Mouse (Mus musculus) neural tube, embryonic 12.5 days (tissue): ENCODE data around the gene Arf6. TPM values are rescaled to one million over a fixed set of nuclear protein-coding genes. Genes with fewer than 3 reads are reported as not detected.

Experiments
- ATAC-seq: fragments of 200-750 bp; cut with Nextera tagmentation; 2 replicates; pipeline ENCODE4 v1.8.0; 2017; ENCODE audit warnings: low read depth, mild to moderate bottlenecking, moderate TSS enrichment, moderate library complexity; ENCODE audit not compliant: low FRiP score
- H3K27ac ChIP-seq: fragments of 300-500 bp; sonication (generic); 2 replicates; pipeline ENCODE4 v1.5.1; 2016
- H3K27me3 ChIP-seq: fragments of 300-500 bp; sonication (generic); replicated peaks from 2 replicates; pipeline ENCODE4 v1.6.1; 2016; ENCODE audit warnings: mild to moderate bottlenecking
- H3K36me3 ChIP-seq: fragments of 300-500 bp; sonication (generic); 2 replicates; pipeline ENCODE4 v1.6.1; 2016; ENCODE audit warnings: mild to moderate bottlenecking
- H3K4me1 ChIP-seq: fragments of 300-500 bp; sonication (generic); 2 replicates; pipeline ENCODE4 v1.6.1; 2016
- H3K4me2 ChIP-seq: fragments of 300-500 bp; sonication (generic); replicated peaks from 2 replicates; pipeline ENCODE4 v1.6.1; 2016; ENCODE audit warnings: mild to moderate bottlenecking
- H3K4me3 ChIP-seq: fragments of 300-500 bp; sonication (generic); 2 replicates; pipeline ENCODE4 v1.5.1; 2016
- H3K9ac ChIP-seq: fragments of 300-500 bp; sonication (generic); 2 replicates; pipeline ENCODE4 v1.6.1; 2016; ENCODE audit warnings: mild to moderate bottlenecking
- H3K9me3 ChIP-seq: fragments of 300-500 bp; sonication (generic); 2 replicates; pipeline ENCODE4 v1.6.1; 2016; ENCODE audit warnings: mild to moderate bottlenecking
- WGBS: fragments of 180-500 bp; shearing (Covaris S2); methylation state at CpG from one replicate; pipeline ENCODE4 v1.1.7; 2016; 5-methylcytosine and 5-hydroxymethylcytosine counted together
- microRNA-seq: library from miRNA; unstranded; fragments of <30 nt; microRNA quantifications from one replicate; pipeline ENCODE4, GENCODE M21; 2017
- polyA plus RNA-seq: library from polyadenylated mRNA; unstranded; fragments of >200 nt; fragmentation: Nextera tagmentation; extraction: Ambion mirVana; gene quantifications from 2 replicates; pipeline ENCODE4 v1.2.1, GENCODE M21; 2016

Gene Arf6
- polyA plus RNA-seq, 1 experiment from 2014 or later, result 60.3 TPM

DNA sequence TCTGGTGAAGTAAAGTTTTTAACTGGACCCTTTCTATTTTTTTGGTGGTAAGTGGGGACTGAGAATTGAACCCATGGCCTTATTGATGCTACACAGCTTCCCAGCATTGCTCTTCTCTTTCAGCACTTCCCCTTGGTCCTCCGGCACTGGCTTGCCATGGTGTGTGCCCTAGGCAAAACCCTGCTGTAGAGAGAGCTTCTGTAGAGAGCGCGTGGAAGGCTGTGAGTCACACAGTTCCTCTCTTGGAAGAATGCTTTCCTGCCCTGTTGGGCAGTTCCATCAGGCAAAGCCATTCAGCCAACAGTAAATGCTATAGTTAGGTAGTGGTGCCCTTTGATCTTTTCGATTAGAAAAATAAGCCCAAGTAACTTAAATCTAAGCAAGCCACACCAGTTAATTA, 47.7 kb downstream of the Arf6 start:
- no peaks in the 10 kb centered on the region for H3K4me1 ChIP-seq
- H3K4me2 ChIP-seq, result no peak overlapping the region
- H3K27ac ChIP-seq, result no peak overlapping the region
- no peak overlapping the region for H3K4me3 ChIP-seq
- H3K27me3 ChIP-seq, result no peaks in the 10 kb centered on the region
- no peaks in the 10 kb centered on the region for H3K36me3 ChIP-seq
- no peaks in the 10 kb centered on the region for H3K9me3 ChIP-seq
- H3K9ac ChIP-seq, result no peak overlapping the region
- no peak for ATAC-seq
- WGBS, result 94% methylated on average over 4 of the region's 4 CpGs

DNA sequence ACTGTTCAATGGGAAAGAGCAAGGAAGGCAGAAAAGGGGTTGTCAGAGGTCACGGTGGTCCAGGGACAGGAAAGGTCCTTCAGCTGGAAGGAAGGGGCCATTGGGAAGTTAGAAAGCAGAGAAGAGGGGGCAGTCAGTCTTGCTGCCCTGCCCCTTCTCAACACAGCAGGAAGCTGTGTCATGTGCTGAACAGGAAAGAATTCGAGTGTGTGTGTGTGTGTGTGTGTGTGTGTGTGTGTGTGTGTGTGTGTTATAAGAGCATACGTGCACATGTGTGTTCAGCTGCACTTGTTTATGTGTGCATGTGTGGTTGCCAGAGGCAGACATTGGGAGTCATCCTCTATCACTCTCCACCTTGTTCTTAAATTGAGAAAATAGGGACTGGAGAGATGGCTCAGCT, 48.8 kb downstream of the Arf6 start:
- H3K9me3 ChIP-seq, result no peaks in the 10 kb centered on the region
- no peaks in the 10 kb centered on the region for H3K36me3 ChIP-seq
- no peaks in the 10 kb centered on the region for H3K4me1 ChIP-seq
- H3K9ac ChIP-seq, result no peak overlapping the region
- 61% methylated on average over 3 of the region's 3 CpGs for WGBS
- H3K4me3 ChIP-seq, result no peak overlapping the region
- H3K27ac ChIP-seq, result no peak overlapping the region
- H3K4me2 ChIP-seq, result no peak overlapping the region
- ATAC-seq, result no peak
- no peaks in the 10 kb centered on the region for H3K27me3 ChIP-seq

DNA sequence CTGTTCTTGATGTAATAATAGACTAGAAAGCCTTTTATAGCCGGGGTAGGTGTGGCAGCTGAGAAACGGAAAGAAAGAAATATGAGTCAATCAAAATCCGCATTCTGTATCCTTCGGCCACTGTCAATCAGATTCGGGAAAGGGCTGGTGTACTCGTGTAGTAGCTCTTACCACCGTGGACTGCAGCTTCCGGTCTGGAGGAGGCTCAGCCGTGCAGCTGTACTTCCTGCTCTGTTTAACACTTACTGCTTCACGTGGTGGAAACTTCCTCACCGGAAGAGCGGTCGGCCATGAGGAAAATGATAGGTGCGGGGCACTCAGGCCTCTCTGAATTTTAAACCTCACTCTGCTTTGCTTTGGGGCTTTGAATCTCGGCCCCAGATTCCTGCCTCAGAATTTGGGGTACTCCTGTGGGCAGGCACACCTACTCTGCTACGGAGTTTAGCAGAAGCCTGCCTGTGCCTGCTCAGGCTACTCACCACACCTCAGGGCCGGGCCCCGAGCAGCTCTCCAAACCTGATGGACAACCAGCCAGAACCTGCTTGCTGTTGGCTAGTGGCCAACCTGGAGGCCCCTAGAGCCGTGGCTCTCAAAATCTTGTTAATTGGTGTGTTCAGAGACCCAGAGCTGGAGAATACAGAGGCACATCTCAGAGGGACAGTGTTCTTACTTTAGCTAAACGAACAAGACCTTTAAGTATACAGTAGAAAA, 51.0 kb downstream of the Arf6 start:
- WGBS, result 90% methylated on average over 20 of the region's 20 CpGs
- ATAC-seq, result no peak
- H3K4me3 ChIP-seq, result no peak overlapping the region
- H3K4me2 ChIP-seq, result no peak overlapping the region
- no peaks in the 10 kb centered on the region for H3K9me3 ChIP-seq
- H3K27ac ChIP-seq, result no peak overlapping the region
- no peak overlapping the region for H3K9ac ChIP-seq
- no peaks in the 10 kb centered on the region for H3K27me3 ChIP-seq
- H3K36me3 ChIP-seq, result no peaks in the 10 kb centered on the region
- peaks cover 3% of the 10 kb centered on the region; the same call in 1 of the 2 replicates for H3K4me1 ChIP-seq

Small RNA genes within 50 kb of the gene (microRNA-seq; reads per million reads assigned to microRNA genes)
- not detected for gene Gm47299
- not detected for gene Gm47305

Other genes with a start within 250 kb of the Arf6 start
- gene Rps29, start 213.0 kb upstream of the Arf6 start, polyA plus RNA-seq, result 1,233 and 1,267 TPM in 2 replicates
- 13.8 and 17.4 TPM in 2 replicates for gene Lrr1, start 203.3 kb upstream of the Arf6 start, polyA plus RNA-seq
- gene Rpl36al, start 188.1 kb upstream of the Arf6 start, polyA plus RNA-seq, result 443 and 444 TPM in 2 replicates
- gene Mgat2, start 188.0 kb upstream of the Arf6 start, polyA plus RNA-seq, result 50.7 and 51.2 TPM in 2 replicates
- 26.6 and 27.6 TPM in 2 replicates for gene Gm49383, start 175.0 kb upstream of the Arf6 start, polyA plus RNA-seq
- gene Dnaaf2, start 173.7 kb upstream of the Arf6 start, polyA plus RNA-seq, result 11.7 and 12.1 TPM in 2 replicates
- gene Gm49384, start 167.9 kb upstream of the Arf6 start, polyA plus RNA-seq, result 21.0 and 22.7 TPM in 2 replicates
- gene Pole2, start 144.0 kb upstream of the Arf6 start, polyA plus RNA-seq, result 14.0 and 15.6 TPM in 2 replicates
- 5.7 TPM in 2 replicates for gene Klhdc1, start 131.0 kb upstream of the Arf6 start, polyA plus RNA-seq
- 286 TPM in 2 replicates for gene Klhdc2, start 75.5 kb upstream of the Arf6 start, polyA plus RNA-seq
- gene Nemf, start 15.0 kb upstream of the Arf6 start, polyA plus RNA-seq, result 89.2 and 96.3 TPM in 2 replicates
- gene Gm9887, start 308 bp downstream of the Arf6 start, polyA plus RNA-seq, result 2.0 and 2.4 TPM in 2 replicates
- gene Vcpkmt, start 210.9 kb downstream of the Arf6 start, polyA plus RNA-seq, result 19.9 and 22.7 TPM in 2 replicates